Mouse (Mus musculus): Measurements from ENCODE around the gene Zbp1.

DNA sequence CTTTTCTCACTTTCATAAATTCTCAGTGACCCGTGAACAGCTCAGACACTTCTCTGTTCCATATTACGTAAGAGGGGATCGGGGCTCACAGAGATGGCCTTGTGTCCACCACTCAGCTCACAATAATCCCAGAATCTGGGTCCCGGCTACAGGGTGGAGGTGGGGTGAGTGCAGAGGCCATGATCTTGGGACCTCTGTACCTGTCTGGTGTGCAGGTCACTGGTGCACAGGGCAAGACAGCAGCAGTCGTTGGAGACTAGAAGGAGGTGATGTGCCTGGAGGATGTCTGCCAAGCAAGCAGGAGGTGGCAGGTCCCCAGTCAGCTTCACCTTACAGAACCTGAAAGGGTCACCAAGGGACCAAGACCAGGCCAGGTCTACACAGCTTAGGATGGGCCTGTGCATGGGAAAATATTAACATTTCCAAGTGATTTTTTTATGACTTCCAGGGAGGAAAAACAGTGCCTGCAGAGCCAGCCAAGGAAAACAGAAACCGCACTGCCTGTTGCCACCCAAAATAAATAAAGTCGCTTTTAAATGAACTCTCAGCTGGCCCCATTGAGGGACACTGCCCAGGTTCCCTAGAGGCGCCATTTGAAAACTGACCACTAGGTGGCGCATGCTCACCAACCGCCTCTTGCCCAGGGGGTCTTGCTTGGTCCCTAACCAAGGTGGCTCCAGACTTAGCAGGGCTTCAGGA, 682 bp upstream of the Zbp1 start:
- TF ChIP-seq POLR2A (IDR thresholded peaks at IDR 0.05; ENCODE audit: borderline replicate concordance, control insufficient read depth, low read depth, low read length) = no peak
- TF ChIP-seq CTCF (IDR thresholded peaks at IDR 0.05; ENCODE audit: control insufficient read depth, insufficient read depth, low read length) = peak; percentile 82

Data from bone marrow, adult 2 months (tissue).